Mouse (Mus musculus): Measurements from ENCODE around the gene Ankrd11.

The Ankrd11 gene

GRCm38 (mm10) chr8:122923431-122924090, 118.5 kb downstream of the Ankrd11 start:
- no peak for DNase-seq

GRCm38 (mm10) chr8:122922945-122923344, 119.1 kb downstream of the Ankrd11 start:
- DNase-seq, result no peak

GRCm38 (mm10) chr8:122920890-122921289, 121.2 kb downstream of the Ankrd11 start:
- no peak for DNase-seq

GRCm38 (mm10) chr8:122918438-122919107, 123.5 kb downstream of the Ankrd11 start:
- DNase-seq, result no peak

- peak; percentile 53 for DNase-seq
These were observed 124.3 kb downstream of the Ankrd11 start for GRCm38 (mm10) chr8:122917531-122918392.

- DNase-seq, result no peak
These were observed 125.3 kb downstream of the Ankrd11 start for GRCm38 (mm10) chr8:122916766-122917165.

- DNase-seq, result no peak
These were observed 129.2 kb downstream of the Ankrd11 start for GRCm38 (mm10) chr8:122912871-122913270.

GRCm38 (mm10) chr8:122912150-122912549, 129.9 kb downstream of the Ankrd11 start:
- DNase-seq, result no peak

GRCm38 (mm10) chr8:122906463-122907021, 135.5 kb downstream of the Ankrd11 start:
- peak; percentile 92 for DNase-seq

- no peak for DNase-seq
These were observed 136.7 kb downstream of the Ankrd11 start for GRCm38 (mm10) chr8:122905346-122905745.

- no peak for DNase-seq
These were observed 137.6 kb downstream of the Ankrd11 start for GRCm38 (mm10) chr8:122904496-122904895.

GRCm38 (mm10) chr8:122903002-122903401, 139.1 kb downstream of the Ankrd11 start:
- DNase-seq, result no peak

GRCm38 (mm10) chr8:122902581-122902980, 139.5 kb downstream of the Ankrd11 start:
- DNase-seq, result no peak

GRCm38 (mm10) chr8:122901892-122902515, 140.1 kb downstream of the Ankrd11 start:
- no peak for DNase-seq

- DNase-seq, result no peak
These were observed 140.6 kb downstream of the Ankrd11 start for GRCm38 (mm10) chr8:122901476-122901875.

GRCm38 (mm10) chr8:122899085-122899484, 143.0 kb downstream of the Ankrd11 start:
- no peak for DNase-seq

GRCm38 (mm10) chr8:122898473-122898872, 143.6 kb downstream of the Ankrd11 start:
- DNase-seq, result no peak

- DNase-seq, result no peak
These were observed 144.1 kb downstream of the Ankrd11 start for GRCm38 (mm10) chr8:122898018-122898417.

GRCm38 (mm10) chr8:122897200-122897599, 144.9 kb downstream of the Ankrd11 start:
- DNase-seq, result no peak

GRCm38 (mm10) chr8:122896317-122896716, 145.8 kb downstream of the Ankrd11 start:
- no peak for DNase-seq

GRCm38 (mm10) chr8:122893451-122893850, 148.6 kb downstream of the Ankrd11 start:
- DNase-seq, result no peak

GRCm38 (mm10) chr8:122891440-122891839, 150.6 kb downstream of the Ankrd11 start:
- DNase-seq, result no peak

- no peak for DNase-seq
These were observed 158.4 kb downstream of the Ankrd11 start for GRCm38 (mm10) chr8:122883671-122884070.
